Mouse (Mus musculus) limb, embryonic 10.5 days (tissue): Measurements from ENCODE around the gene Them7. TPM values are rescaled to one million over a fixed set of nuclear protein-coding genes. Genes with fewer than 3 reads are reported as not detected.
A peak's percentile ranks its signal among the peaks of the same experiment; 100 is the strongest.

ENCODE experiments used
- DNase-seq: peaks from one replicate; pipeline ENCODE4 v3.0.0-alpha.2; 2017; ENCODE audit warnings: low spot score
- H3K27ac ChIP-seq: fragments of 300-500 bp; sonication (generic); 2 replicates; pipeline ENCODE4 v1.5.1; 2016; ENCODE audit warnings: mild to moderate bottlenecking
- H3K27me3 ChIP-seq: fragments of 300-500 bp; sonication (generic); 2 replicates; pipeline ENCODE4 v1.6.1; 2016; ENCODE audit warnings: low read depth, mild to moderate bottlenecking; ENCODE audit not compliant: poor library complexity, severe bottlenecking
- H3K36me3 ChIP-seq: fragments of 300-500 bp; sonication (generic); 2 replicates; pipeline ENCODE4 v1.6.1; 2016; ENCODE audit warnings: mild to moderate bottlenecking, moderate library complexity
- H3K4me1 ChIP-seq: fragments of 300-500 bp; sonication (generic); 2 replicates; pipeline ENCODE4 v1.6.1; 2016
- H3K4me3 ChIP-seq: fragments of 300-500 bp; sonication (generic); 2 replicates; pipeline ENCODE4 v1.5.1; 2016; ENCODE audit warnings: mild to moderate bottlenecking, moderate library complexity
- H3K9me3 ChIP-seq: fragments of 300-500 bp; sonication (generic); replicated peaks from 2 replicates; pipeline ENCODE4 v1.6.1; 2016; ENCODE audit warnings: mild to moderate bottlenecking
- WGBS: fragments of 180-500 bp; shearing (Covaris S2); methylation state at CpG from one replicate; pipeline ENCODE4 v1.1.7; 2016; 5-methylcytosine and 5-hydroxymethylcytosine counted together
- polyA plus RNA-seq: library from polyadenylated mRNA; unstranded; fragments of >200 nt; fragmentation: Nextera tagmentation; extraction: Ambion mirVana; gene quantifications from 2 replicates; pipeline ENCODE4 v1.2.1, GENCODE M21; 2016

Them7 gene
- polyA plus RNA-seq, 1 experiment from 2014 or later: 1.9 TPM

DNA sequence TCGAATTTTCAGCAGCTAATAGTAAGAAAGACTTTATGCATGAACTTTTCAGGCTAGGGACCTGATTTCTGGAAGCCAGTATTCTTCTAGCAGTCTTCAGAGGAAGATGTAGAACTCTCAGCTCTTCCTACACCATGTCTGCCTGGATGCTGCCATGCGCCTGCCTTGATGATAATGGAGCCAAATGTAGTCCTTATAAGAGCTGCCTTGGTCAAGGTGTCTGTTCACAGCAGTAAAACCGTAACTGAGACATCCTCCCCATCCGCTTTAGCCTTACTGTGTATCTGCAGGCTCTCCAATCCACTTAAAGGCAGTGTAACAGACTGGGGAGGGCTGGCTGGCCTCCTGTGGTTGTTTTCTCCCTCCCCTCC is 167.3 kb downstream of the Them7 start:
- H3K36me3 ChIP-seq: peaks cover 98% of the 10 kb centered on the region
- DNase-seq: no peak
- 94% methylated on average over 4 of the region's 4 CpGs for WGBS
- no peaks in the 10 kb centered on the region for H3K27me3 ChIP-seq
- H3K4me1 ChIP-seq: no peaks in the 10 kb centered on the region
- H3K4me3 ChIP-seq: no peak overlapping the region
- H3K9me3 ChIP-seq: no peaks in the 10 kb centered on the region
- no peak overlapping the region for H3K27ac ChIP-seq

DNA sequence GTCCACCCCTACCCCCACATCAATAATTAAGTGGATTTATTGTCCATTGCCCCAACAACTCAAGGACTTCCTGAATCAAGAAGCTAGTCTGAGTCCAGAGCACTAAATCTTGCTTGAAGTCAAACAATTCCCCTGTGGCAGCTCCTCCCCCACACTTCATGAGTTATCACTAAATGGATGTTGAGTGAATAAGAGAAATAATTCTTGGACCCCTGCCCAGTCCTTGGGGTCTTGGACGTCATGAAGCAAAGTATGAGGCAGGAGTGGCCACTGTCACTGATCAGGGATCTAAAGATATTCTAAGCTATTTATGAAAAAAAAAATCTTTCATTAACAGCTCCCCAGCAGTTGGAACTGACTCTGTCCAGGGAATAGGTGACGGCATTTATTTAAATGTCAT is 168.4 kb downstream of the Them7 start:
- peaks cover 90% of the 10 kb centered on the region for H3K36me3 ChIP-seq
- no peaks in the 10 kb centered on the region for H3K9me3 ChIP-seq
- H3K4me1 ChIP-seq: peaks cover 9% of the 10 kb centered on the region
- H3K27me3 ChIP-seq: no peaks in the 10 kb centered on the region
- no peak overlapping the region for H3K27ac ChIP-seq
- no peak for DNase-seq
- WGBS: 80% methylated on average over 2 of the region's 2 CpGs
- H3K4me3 ChIP-seq: no peak overlapping the region

DNA sequence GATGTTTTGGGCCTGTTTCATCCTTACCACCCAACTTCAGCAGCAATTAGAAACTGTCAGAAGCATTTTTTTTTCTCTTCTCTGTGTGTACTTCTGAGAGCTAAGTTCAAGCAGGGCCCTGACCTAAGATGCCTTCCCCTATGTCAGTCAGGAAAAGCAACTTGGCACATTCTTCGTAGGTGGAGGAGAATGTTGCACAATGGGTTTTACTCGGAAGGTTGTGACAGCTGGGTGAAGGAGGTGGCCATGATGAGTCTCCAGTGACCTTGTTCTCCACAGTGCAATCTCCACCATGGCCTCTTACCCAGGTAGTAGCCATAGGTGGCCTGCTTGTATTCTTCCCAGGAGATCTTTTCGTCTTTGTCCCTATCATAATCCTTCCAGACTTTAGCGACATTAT is 170.3 kb downstream of the Them7 start:
- no peak for DNase-seq
- WGBS: 94% methylated on average over 4 of the region's 4 CpGs
- no peaks in the 10 kb centered on the region for H3K27me3 ChIP-seq
- H3K4me3 ChIP-seq: no peak overlapping the region
- no peak overlapping the region for H3K27ac ChIP-seq
- H3K9me3 ChIP-seq: no peaks in the 10 kb centered on the region
- H3K4me1 ChIP-seq: peaks cover 21% of the 10 kb centered on the region
- H3K36me3 ChIP-seq: peaks cover 71% of the 10 kb centered on the region

DNA sequence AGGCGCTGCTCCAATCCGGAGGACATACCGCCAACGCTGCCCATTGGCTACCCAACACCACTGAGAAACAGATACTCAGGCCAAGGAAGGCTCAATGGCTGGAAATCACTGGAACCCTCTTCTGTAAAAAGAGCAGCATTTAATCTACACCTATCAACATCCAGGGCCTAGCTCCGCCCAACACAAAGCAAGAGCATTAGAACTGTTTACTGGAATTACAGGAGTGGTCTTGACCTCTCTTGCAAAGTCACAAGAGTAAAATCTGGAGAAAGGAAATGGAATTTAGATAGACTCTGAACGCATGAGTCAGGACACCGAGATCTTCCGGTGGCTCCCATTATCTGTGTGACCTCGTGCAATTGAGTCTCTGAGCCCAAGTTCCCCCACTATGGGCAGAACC is 171.9 kb downstream of the Them7 start:
- Histone ChIP-seq H3K27ac (no peak overlapping the region), H3K27me3 (no peaks in the 10 kb centered on the region), H3K36me3 (peaks cover 55% of the 10 kb centered on the region), H3K4me1 (peaks cover 26% of the 10 kb centered on the region), H3K4me3 (no peak overlapping the region), H3K9me3 (no peaks in the 10 kb centered on the region)
- WGBS: 93% methylated on average over 9 of the region's 9 CpGs
- no peak for DNase-seq

DNA sequence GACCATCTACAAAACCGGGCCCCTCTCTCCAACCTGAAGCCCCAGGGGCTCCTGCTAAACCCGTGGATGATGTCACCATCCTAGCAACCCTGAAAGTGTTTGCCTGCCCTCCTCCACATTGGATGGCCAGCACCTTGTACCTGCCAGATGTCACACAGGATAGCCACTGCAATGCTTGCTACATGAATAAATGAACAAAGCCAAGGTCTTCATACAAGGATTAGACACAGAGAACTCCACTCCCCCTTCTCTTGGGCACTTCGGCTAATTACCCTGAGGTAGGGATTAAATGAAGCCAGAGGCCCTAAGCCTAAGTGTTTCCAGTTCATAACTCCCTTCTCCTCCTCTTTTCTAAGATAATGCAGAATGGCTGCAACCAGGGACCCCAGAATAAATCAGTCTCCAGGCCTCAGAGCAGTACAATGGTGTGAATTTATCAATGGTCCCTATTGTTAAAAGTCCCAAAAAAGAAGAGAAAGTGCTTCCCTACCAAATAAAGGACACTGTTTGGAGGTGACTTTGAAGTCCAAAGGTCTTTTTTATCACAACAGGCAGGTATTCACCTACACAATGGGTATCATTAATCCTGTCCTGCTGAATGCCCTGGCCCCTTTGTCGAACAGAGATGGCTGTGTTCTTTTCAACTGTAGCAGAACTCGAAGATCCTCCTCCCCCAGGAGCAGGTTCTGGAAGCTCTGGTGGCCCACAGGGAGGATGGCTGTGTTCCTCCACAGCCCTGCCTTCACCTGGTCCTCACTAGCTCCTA is 173.5 kb downstream of the Them7 start:
- DNase-seq: no peak
- H3K36me3 ChIP-seq: peaks cover 39% of the 10 kb centered on the region
- no peaks in the 10 kb centered on the region for H3K9me3 ChIP-seq
- no peaks in the 10 kb centered on the region for H3K27me3 ChIP-seq
- peak overlapping the region; percentile 98 for H3K27ac ChIP-seq
- WGBS: 55% methylated on average over 5 of the region's 5 CpGs
- peak overlapping the region; percentile 85 for H3K4me3 ChIP-seq
- H3K4me1 ChIP-seq: peaks cover 26% of the 10 kb centered on the region

DNA sequence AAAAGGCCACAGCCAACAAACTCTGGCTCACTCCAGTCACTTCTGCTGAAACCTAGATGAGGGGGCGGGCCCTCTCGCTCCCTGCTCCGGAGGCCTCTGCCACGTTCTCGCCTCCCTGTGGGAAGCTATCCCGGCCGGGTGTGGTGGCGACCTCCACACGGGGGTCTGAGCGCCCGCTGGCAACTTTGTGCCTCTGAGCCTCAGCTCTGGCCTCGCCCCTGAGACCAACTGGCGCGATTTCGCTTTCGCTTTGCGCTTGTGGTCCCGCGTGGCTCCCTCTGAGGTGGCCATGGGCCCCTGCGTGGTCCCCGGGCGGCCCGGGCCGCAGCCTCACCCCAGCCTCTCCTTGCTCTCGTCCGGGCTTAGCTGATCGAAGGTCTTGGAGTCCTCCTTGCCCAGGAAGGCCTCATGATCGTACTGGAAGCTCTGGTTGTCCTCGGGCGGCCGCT is 174.5 kb downstream of the Them7 start:
- peaks cover 26% of the 10 kb centered on the region for H3K4me1 ChIP-seq
- peaks cover 29% of the 10 kb centered on the region for H3K36me3 ChIP-seq
- peak overlapping the region; percentile 85 for H3K4me3 ChIP-seq
- H3K27ac ChIP-seq: peak overlapping the region; percentile 98
- WGBS: under 1% methylated on average over 30 of the region's 31 CpGs
- peak; percentile 79 for DNase-seq
- no peaks in the 10 kb centered on the region for H3K9me3 ChIP-seq
- no peaks in the 10 kb centered on the region for H3K27me3 ChIP-seq

DNA sequence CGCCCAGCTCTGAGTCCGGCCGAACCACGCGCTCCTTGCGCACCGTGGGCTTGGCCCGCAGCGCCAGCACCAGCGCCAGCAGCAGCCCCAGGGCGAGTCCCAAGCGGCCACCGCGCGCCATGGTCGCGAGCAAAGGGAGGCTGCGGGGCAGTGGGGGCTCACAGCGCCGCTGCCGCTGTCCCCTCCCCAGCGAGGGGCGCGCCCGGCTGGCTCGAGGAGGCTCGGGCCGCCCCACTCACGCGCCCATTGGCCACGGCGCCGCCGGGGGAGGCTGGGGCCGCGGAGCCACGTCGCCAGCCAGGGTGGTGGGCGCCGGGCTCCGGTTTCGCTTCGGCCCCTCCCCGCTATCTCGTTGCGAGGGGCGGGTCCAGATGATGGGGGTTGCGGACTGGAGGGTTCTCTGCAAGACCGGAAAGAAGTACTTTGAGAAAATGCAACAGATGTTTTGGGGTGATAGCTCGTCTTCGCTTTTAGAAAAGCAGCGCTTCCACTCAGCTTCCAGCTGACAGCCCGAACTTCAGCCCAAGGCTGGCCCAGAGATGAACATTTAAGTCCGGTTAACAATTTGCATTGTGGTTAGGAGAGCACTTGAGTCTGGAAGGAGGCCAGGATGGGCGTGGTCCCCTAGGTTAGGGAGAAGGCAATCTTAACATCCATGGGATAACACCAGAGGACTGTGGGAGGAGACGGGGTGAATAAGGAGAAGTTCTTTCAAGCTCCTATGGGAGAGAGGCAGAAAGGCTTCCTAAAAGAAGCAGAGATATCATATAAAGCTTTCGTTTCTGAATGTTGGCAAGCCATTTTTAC is 175.2 kb downstream of the Them7 start, which contains the start of gene Rcn1:
Rcn1 (minus strand) TSS at position 235 of the 807 bp plus-strand sequence.
- DNase-seq: peak; percentile 89
- no peaks in the 10 kb centered on the region for H3K27me3 ChIP-seq
- peaks cover 26% of the 10 kb centered on the region for H3K4me1 ChIP-seq
- WGBS: 1% methylated on average over 55 of the region's 57 CpGs
- peak within 1 kb of the TSS; percentile 85 for H3K4me3 ChIP-seq
- H3K9me3 ChIP-seq: no peaks in the 10 kb centered on the region
- H3K36me3 ChIP-seq: peaks cover 23% of the 10 kb centered on the region
- peak within 1 kb of the TSS; percentile 98 for H3K27ac ChIP-seq

DNA sequence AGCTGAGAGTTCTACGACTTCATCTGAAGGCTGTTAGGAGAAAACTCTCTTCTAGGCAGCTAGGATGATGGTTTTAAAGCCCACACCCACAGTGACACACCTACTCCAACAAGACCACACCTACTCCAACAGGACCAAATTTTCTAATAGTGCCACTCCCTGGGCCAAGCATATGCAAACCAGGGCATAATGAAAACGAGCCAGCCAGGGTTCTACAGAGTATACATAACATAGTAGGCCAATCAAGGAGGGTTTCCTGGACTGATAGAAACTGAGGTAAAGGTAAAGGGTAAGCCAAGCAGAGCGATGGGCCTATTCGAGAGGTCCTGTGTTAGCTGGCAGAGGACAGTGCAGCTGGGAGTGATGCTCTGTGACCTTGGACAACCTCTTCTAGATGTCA is 176.4 kb downstream of the Them7 start:
- H3K9me3 ChIP-seq: no peaks in the 10 kb centered on the region
- H3K27ac ChIP-seq: no peak overlapping the region
- DNase-seq: no peak
- H3K27me3 ChIP-seq: no peaks in the 10 kb centered on the region
- H3K4me1 ChIP-seq: peaks cover 26% of the 10 kb centered on the region
- peaks cover 11% of the 10 kb centered on the region for H3K36me3 ChIP-seq
- 88% methylated on average over 4 of the region's 4 CpGs for WGBS
- no peak overlapping the region for H3K4me3 ChIP-seq

DNA sequence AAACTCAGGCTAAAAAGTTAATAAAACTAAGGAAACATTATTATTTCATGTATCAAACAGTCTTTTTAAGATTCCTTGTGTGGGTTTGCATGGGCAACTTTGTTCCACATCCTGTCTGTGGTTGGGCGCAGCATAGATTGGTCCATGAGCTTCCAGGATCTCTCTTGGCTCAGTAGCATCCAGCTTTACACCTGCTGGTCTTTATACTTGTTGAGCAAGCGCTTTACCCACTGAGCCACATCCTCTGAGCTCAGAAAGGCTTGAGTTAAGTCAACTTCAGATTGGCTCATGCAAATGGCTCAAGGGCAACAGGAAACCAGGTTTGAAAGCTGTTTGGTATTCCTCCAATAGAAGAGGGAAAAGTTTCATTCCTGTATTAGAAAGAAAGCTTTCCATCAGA is 178.1 kb downstream of the Them7 start:
- H3K4me3 ChIP-seq: no peak overlapping the region
- DNase-seq: no peak
- H3K27ac ChIP-seq: no peak overlapping the region
- WGBS: 82% methylated on average over 2 of the region's 2 CpGs
- peaks cover 20% of the 10 kb centered on the region for H3K4me1 ChIP-seq
- H3K9me3 ChIP-seq: no peaks in the 10 kb centered on the region
- 0 out of 2 replicates have a peak, but pooled peaks cover 2% of the 10 kb centered on the region for H3K36me3 ChIP-seq
- H3K27me3 ChIP-seq: no peaks in the 10 kb centered on the region

DNA sequence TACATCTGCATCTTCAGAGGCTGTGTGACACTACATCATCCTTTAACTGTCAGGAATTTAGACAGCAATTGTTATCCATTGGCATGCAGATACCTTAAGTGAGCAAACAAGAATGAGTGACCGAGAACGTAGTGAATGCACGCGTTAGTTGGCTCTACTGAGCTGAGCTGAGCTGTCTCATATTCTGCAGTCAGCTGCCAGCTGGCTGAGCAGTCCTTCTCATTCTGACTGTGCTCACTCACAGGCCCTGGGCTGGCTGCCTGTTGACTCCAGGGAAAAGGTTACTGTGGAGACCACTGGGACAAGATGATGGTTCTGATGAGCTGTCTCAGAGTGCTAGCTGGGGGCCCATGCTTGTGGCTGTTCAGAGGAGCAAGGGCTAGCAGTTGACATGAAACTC is 184.4 kb downstream of the Them7 start:
- Histone ChIP-seq H3K27ac (no peak overlapping the region), H3K4me1 (no peaks in the 10 kb centered on the region), H3K9me3 (no peaks in the 10 kb centered on the region), H3K36me3 (no peaks in the 10 kb centered on the region), H3K27me3 (no peaks in the 10 kb centered on the region), H3K4me3 (no peak overlapping the region)
- 87% methylated on average over 4 of the region's 4 CpGs for WGBS
- DNase-seq: no peak

DNA sequence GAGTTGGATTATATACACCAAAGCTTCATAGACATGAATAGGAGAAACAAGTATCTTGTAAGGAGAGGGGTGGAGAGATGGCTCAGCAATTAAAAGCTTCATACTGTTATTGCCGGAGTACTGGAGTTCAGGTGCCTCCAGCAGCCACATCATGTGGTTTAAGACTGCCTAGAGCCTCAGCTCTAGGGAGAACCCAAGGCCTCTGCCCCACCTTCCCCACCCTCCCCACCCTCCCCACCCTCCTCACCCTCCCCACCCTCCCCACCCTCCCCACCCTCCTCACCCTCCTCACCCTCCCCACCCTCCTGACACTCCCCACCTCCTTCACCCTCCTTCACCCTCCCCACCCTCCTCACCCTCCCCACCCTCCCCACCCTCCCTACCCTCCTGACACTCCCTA is 185.1 kb downstream of the Them7 start:
- Histone ChIP-seq H3K4me3 (no peak overlapping the region), H3K9me3 (no peaks in the 10 kb centered on the region), H3K27me3 (no peaks in the 10 kb centered on the region), H3K4me1 (no peaks in the 10 kb centered on the region), H3K27ac (no peak overlapping the region), H3K36me3 (no peaks in the 10 kb centered on the region)
- DNase-seq: no peak
- 100% methylated on average over 1 of the region's 1 CpGs for WGBS

DNA sequence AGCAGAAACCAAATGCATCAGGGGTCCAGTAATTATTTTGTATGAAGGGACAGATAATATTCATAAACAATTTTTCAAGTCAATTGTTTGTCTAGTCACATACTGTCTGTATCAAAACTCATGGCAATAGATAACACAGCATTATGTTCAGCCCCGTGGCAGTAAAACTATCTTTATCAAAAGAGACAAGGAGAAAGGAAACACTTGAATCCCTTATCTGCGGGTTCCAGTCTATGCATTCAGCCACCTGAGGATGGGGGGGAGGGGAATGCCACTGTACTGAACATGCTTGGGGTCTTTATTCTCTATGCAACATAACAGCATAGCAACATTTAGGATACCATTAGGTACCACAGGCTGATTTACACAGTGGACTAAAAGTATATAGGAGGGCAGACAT is 190.2 kb downstream of the Them7 start:
- Histone ChIP-seq H3K27me3 (no peaks in the 10 kb centered on the region), H3K4me3 (no peak overlapping the region), H3K4me1 (peaks cover 8% of the 10 kb centered on the region; the same call in 1 of the 2 replicates), H3K27ac (no peak overlapping the region), H3K9me3 (no peaks in the 10 kb centered on the region), H3K36me3 (no peaks in the 10 kb centered on the region)
- DNase-seq: no peak
- WGBS: 89% methylated on average over 2 of the region's 2 CpGs

DNA sequence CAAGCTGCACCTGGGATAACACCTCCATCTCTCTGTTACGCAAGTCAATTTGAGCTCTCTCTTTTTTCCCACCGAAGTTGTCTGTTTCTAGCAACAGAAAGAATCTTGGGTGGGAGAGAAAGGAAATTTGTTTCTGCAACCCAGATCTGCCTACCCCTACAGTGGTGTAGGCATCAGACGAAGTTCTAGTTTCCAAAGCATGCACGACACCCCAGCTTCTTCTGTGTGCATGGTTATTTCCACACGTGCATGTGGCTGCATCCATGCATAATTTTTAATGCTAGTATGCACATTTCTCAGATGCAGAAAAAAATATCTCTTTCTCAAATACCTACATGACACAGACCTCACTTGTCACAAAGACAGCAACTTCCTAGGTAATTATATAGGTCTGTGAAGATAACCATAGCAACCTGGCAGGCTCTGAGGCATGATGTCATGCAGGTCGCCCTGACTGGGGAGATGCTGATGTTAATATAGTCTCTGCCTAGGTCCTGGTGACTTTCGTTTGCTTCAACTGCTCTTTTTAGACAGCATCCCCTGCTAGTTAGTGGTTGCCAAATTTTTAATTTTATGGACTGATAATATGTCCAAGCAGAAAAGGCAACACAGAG is 192.0 kb downstream of the Them7 start:
- Histone ChIP-seq H3K9me3 (no peaks in the 10 kb centered on the region), H3K36me3 (no peaks in the 10 kb centered on the region), H3K4me1 (peaks cover 8% of the 10 kb centered on the region; the same call in 1 of the 2 replicates), H3K27me3 (no peaks in the 10 kb centered on the region), H3K4me3 (no peak overlapping the region), H3K27ac (no peak overlapping the region)
- DNase-seq: no peak
- 71% methylated on average over 7 of the region's 7 CpGs for WGBS
